Mouse (Mus musculus): ENCODE results near the gene Dhx57. TPM values are rescaled to one million over a fixed set of nuclear protein-coding genes. Genes with fewer than 3 reads are reported as not detected.

The Dhx57 gene
- 3.2 and 3.4 TPM in 2 replicates for polyA plus RNA-seq (2015; fragmentation: Nextera tagmentation; extraction: Ambion mirVana)

DNA sequence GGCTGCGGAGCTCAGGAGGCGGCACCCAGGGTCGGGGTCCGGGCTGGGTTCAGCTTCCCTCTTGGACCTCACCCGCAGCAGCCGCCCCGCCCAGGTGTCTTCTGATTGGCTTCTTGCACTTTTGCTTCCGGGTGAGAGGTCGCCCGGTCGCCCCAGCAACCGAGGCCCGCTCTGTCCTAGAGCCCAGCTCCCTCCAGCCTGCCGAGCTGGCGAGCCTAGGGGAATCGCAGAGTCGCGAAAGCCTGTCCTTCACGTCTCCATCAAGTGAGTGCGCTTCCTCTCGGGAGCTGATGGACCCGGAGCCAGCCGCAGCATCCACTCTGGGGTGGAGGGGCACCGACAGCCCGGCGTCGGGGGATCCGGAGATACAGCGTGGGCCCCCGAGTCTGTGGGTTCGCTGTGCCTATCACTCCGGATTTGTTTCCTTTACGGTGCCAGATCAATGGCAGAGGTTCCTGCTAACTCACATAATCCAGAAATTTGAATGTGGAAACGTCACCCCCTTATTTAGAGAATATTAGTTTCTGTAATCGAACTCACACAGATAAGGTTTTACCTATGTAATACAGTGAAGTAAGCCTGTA is at the start of gene Dhx57, which contains the start of gene Morn2:
Dhx57 (minus strand) TSS at position 403 of the 584 bp plus-strand sequence.
Morn2 (plus strand) TSS at position 130 of the 584 bp plus-strand sequence.
- H3K27me3 ChIP-seq (replicated peaks; ENCODE audit: control insufficient read depth, insufficient read depth, low read length) = no peaks in the 10 kb centered on the region
- WGBS = under 1% methylated on average over 35 of the region's 35 CpGs

DNA sequence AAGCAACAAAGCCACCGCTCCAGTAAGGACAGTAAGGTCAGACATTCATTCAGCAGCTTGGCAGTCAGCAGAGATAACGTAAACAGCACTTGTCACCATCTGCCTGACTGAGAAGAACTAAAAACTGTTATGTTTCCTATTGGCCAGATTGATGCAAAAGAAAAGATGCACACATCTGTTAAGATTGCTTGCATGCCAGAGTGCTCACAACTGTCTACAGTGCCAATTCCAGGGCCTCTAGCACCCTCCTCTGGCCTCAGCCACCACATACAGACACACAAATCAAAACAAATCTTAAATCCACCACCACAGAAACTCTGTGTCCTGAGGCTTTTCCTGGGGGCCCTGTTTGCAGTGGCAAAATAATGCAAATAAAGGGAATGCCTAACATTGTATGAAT is 42.1 kb upstream of the Dhx57 start:
- Histone ChIP-seq H3K9ac (ENCODE audit: low read depth, low read length) (no peak overlapping the region), H3K4me2 (replicated peaks; ENCODE audit: low read depth) (no peak overlapping the region), H3K36me3 (ENCODE audit: control insufficient read depth, insufficient read depth) (no peaks in the 10 kb centered on the region), H3K27me3 (replicated peaks; ENCODE audit: control insufficient read depth, insufficient read depth, low read length) (no peaks in the 10 kb centered on the region), H3K4me1 (replicated peaks; ENCODE audit: control insufficient read depth, insufficient read depth, low read length) (no peaks in the 10 kb centered on the region), H3K4me3 (ENCODE audit: low read depth, low read length) (no peak overlapping the region), H3K9me3 (ENCODE audit: control insufficient read depth) (no peaks in the 10 kb centered on the region), H3K27ac (ENCODE audit: low read depth, low read length) (no peak overlapping the region)
- peak; percentile 66 for TF ChIP-seq CTCF (IDR thresholded peaks at IDR 0.05; ENCODE audit: low read depth)
- ATAC-seq = no peak
- 74% methylated on average over 2 of the region's 2 CpGs for WGBS

More for the DNA sequence above, at the start of gene Dhx57, which contains the start of gene Morn2:
- H3K36me3 ChIP-seq (ENCODE audit: control insufficient read depth, insufficient read depth) = no peaks in the 10 kb centered on the region
- no peaks in the 10 kb centered on the region for H3K4me1 ChIP-seq (replicated peaks; ENCODE audit: control insufficient read depth, insufficient read depth, low read length)
- peak within 1 kb of the TSS; percentile 82 for H3K4me3 ChIP-seq (ENCODE audit: low read depth, low read length)
- peak; percentile 100 for ATAC-seq
- H3K9me3 ChIP-seq (ENCODE audit: control insufficient read depth) = no peaks in the 10 kb centered on the region
- H3K27ac ChIP-seq (ENCODE audit: low read depth, low read length) = peak within 1 kb of the TSS; percentile 70
- H3K9ac ChIP-seq (ENCODE audit: low read depth, low read length) = peak within 1 kb of the TSS; percentile 73
- H3K4me2 ChIP-seq (replicated peaks; ENCODE audit: low read depth) = peak within 1 kb of the TSS; percentile 81
- TF ChIP-seq CTCF (IDR thresholded peaks at IDR 0.05; ENCODE audit: low read depth) = no peak

DNA sequence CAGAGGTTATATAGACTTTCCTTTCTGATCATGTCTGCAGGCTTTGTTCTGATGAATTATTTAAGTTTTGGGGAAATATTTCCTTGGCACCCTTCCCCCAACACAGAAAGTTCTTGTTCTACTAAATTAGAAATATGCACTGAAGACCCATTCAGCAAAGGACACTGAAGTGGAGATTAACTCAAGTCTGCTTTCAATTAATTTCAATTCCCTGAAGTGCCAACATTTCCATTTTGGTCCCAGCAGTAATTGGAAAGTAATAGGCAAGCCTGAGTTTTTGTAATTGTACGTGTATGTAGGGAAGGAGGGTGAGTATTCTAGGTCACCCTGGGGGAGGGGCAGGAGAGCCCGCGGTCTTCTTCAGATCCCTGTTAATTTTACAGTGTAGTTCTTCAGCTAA is 36.2 kb upstream of the Dhx57 start:
- no peak overlapping the region for H3K27ac ChIP-seq (ENCODE audit: low read depth, low read length)
- H3K4me3 ChIP-seq (ENCODE audit: low read depth, low read length) = no peak overlapping the region
- no peak overlapping the region for H3K9ac ChIP-seq (ENCODE audit: low read depth, low read length)
- 89% methylated on average over 3 of the region's 3 CpGs for WGBS
- no peaks in the 10 kb centered on the region for H3K27me3 ChIP-seq (replicated peaks; ENCODE audit: control insufficient read depth, insufficient read depth, low read length)
- no peak overlapping the region for H3K4me2 ChIP-seq (replicated peaks; ENCODE audit: low read depth)
- H3K9me3 ChIP-seq (ENCODE audit: control insufficient read depth) = no peaks in the 10 kb centered on the region
- TF ChIP-seq CTCF (IDR thresholded peaks at IDR 0.05; ENCODE audit: low read depth) = no peak
- no peaks in the 10 kb centered on the region for H3K36me3 ChIP-seq (ENCODE audit: control insufficient read depth, insufficient read depth)
- ATAC-seq = no peak
- H3K4me1 ChIP-seq (replicated peaks; ENCODE audit: control insufficient read depth, insufficient read depth, low read length) = no peaks in the 10 kb centered on the region

DNA sequence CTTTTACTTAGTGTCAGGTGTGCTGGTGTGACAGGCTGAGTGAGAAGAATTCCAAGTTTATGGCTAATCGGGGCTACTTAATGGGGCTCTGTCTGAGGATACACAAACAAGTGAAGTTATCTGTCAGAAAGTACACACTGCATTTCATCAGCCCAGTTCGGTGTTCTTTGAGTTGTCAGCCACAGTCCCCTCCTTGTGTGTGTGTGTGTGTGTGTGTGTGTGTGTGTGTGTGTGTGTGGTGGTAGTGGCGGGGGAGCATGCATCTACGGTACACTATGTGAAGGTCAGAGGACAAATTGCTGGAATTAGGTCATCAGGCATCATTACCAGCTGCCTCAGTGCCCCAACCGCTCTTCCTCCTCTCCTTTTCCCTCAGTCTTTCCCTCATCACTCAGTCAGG is 35.2 kb upstream of the Dhx57 start:
- WGBS = 52% methylated on average over 5 of the region's 5 CpGs
- Histone ChIP-seq H3K27me3 (replicated peaks; ENCODE audit: control insufficient read depth, insufficient read depth, low read length) (no peaks in the 10 kb centered on the region), H3K36me3 (ENCODE audit: control insufficient read depth, insufficient read depth) (no peaks in the 10 kb centered on the region), H3K4me3 (ENCODE audit: low read depth, low read length) (no peak overlapping the region), H3K9me3 (ENCODE audit: control insufficient read depth) (no peaks in the 10 kb centered on the region), H3K9ac (ENCODE audit: low read depth, low read length) (no peak overlapping the region), H3K4me1 (replicated peaks; ENCODE audit: control insufficient read depth, insufficient read depth, low read length) (no peaks in the 10 kb centered on the region), H3K4me2 (replicated peaks; ENCODE audit: low read depth) (no peak overlapping the region), H3K27ac (ENCODE audit: low read depth, low read length) (no peak overlapping the region)
- no peak for TF ChIP-seq CTCF (IDR thresholded peaks at IDR 0.05; ENCODE audit: low read depth)
- ATAC-seq = no peak

DNA sequence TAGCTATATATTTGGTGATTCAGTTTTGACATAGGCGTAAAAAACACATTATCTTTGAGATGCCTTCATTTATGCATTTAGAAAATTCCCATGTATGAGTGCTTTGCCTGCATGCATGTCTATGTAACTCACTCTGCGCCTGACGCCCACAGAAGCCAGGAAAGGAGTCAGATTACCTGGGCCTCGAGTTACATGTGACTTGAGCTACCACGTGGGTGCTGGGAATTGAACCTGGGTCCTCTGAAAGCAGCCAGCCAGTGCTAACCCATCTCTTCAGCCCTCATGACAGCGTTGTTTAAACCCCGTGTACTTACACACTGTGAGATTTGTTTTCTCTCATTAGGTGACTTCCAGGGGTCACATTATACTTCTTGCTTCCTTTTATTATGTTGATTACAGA is 34.2 kb upstream of the Dhx57 start:
- H3K9me3 ChIP-seq (ENCODE audit: control insufficient read depth) = no peaks in the 10 kb centered on the region
- no peak overlapping the region for H3K27ac ChIP-seq (ENCODE audit: low read depth, low read length)
- 87% methylated on average over 7 of the region's 7 CpGs for WGBS
- no peak overlapping the region for H3K4me3 ChIP-seq (ENCODE audit: low read depth, low read length)
- H3K27me3 ChIP-seq (replicated peaks; ENCODE audit: control insufficient read depth, insufficient read depth, low read length) = no peaks in the 10 kb centered on the region
- H3K4me1 ChIP-seq (replicated peaks; ENCODE audit: control insufficient read depth, insufficient read depth, low read length) = no peaks in the 10 kb centered on the region
- H3K36me3 ChIP-seq (ENCODE audit: control insufficient read depth, insufficient read depth) = no peaks in the 10 kb centered on the region
- no peak for ATAC-seq
- TF ChIP-seq CTCF (IDR thresholded peaks at IDR 0.05; ENCODE audit: low read depth) = no peak
- H3K9ac ChIP-seq (ENCODE audit: low read depth, low read length) = no peak overlapping the region
- no peak overlapping the region for H3K4me2 ChIP-seq (replicated peaks; ENCODE audit: low read depth)

DNA sequence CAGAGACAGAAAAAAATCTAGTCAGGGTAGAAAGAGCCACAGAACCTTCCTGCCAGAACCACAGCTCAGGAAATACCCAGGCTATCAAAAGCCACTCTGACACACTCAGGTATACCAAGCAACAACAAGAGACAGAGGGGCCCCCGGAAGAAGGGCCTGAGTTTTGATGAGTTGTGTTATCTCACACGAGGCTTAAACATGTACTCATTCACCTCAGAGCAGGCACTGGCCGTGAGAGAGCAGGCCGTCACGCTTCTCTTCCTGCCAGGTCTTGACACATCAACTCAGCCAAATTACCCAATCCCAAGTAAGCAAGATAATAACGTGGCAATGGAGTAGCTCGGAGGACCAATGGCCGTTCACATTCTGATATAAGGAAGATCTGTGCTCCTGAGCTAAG is 33.4 kb upstream of the Dhx57 start:
- Histone ChIP-seq H3K9ac (ENCODE audit: low read depth, low read length) (no peak overlapping the region), H3K36me3 (ENCODE audit: control insufficient read depth, insufficient read depth) (no peaks in the 10 kb centered on the region), H3K27ac (ENCODE audit: low read depth, low read length) (no peak overlapping the region), H3K4me1 (replicated peaks; ENCODE audit: control insufficient read depth, insufficient read depth, low read length) (no peaks in the 10 kb centered on the region), H3K4me3 (ENCODE audit: low read depth, low read length) (no peak overlapping the region), H3K27me3 (replicated peaks; ENCODE audit: control insufficient read depth, insufficient read depth, low read length) (no peaks in the 10 kb centered on the region), H3K4me2 (replicated peaks; ENCODE audit: low read depth) (no peak overlapping the region), H3K9me3 (ENCODE audit: control insufficient read depth) (no peaks in the 10 kb centered on the region)
- 67% methylated on average over 8 of the region's 8 CpGs for WGBS
- ATAC-seq = no peak
- no peak for TF ChIP-seq CTCF (IDR thresholded peaks at IDR 0.05; ENCODE audit: low read depth)
